Mouse (Mus musculus) embryo, embryonic 10.5 days (tissue): ENCODE results near the gene H60b.
"Not testable (repeated sequence)": the region's sequence is repeated elsewhere in the genome, so short reads cannot be mapped to it uniquely, and the experiment has no call there.

Experiments
- DNase-seq: peaks from one replicate; pipeline ENCODE4 v3.0.0-alpha.2; 2015; ENCODE audit warnings: low spot score

The H60b gene

DNA sequence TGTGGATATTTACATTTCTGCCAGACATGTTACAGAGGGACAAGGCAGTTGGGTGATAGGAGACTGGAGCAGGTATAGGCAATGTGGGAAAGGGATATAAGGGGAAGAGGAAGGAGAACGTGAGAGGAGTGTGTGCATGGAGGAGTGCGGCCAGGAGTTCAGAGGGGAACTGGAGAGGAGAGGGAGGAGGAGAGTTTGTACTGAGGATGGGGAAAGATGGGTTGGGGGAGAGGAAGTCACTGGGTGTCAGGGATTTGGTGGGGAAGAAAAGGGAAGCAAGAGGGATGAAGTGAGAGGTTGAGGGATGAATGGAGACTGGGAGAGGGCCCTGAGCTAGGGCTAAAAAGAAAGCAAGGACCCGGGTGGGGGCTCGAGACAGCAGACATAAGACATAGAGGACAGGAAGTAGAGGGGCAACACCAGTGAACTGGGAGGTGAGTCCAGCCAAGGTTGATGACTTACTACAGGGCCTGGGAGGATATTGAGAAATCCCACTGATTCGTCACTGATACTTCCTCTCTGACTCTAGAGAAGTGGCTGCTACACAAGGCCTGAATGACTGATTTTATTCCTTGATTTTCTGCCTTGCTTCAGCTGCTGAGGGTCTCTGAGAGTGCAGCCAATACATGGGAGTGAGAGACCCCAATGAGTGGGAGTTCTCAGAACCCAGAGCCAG lies 7.1 kb downstream of the H60b start:
- DNase-seq: not testable (repeated sequence)

- not testable (repeated sequence) for DNase-seq
Observed at GRCm38 (mm10) chr10:22166025-22166424, 7.6 kb downstream of the H60b start.

DNA sequence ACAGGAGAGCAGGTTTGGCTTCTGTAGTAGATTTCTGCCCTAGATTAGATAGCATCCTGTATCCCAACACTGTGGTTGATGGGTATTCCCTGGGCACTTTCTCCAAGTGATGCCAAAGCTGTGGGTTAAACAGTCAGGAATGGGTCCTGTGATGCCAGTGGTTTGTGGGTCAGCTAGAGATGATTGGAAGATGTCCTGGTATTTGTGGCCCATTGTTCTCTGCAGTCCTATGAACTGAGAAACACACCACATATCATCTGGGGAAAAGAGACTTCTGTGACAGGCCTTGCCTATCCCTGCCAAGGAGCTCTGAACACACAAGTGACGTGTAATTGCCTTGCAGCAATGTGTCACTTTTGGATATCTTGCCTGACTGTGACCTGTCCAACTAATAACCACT lies 8.7 kb downstream of the H60b start:
- not testable (repeated sequence) for DNase-seq

DNA sequence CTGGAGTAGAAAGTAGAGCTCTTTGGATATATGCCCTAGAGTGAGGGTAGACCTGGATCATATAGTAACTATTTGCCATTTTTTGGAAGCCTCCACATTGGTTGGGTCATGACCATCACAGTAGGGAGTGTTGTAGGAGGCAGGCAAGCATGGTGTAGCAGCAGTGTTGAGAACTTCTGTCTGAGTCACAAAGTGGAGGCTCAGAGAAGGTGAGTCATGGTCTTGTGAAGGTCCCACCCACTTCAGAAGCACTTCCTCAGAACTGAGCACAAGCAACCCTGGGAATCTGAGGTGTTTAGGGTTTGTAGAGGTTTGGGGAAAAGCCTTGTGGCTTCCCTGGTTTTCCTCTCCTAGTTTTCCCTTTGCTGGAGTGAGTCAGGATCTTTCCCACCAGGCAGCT lies 10.7 kb downstream of the H60b start:
- DNase-seq: not testable (repeated sequence)

- not testable (repeated sequence) for DNase-seq
Observed at GRCm38 (mm10) chr10:22172431-22173334, 14.3 kb downstream of the H60b start.

DNA sequence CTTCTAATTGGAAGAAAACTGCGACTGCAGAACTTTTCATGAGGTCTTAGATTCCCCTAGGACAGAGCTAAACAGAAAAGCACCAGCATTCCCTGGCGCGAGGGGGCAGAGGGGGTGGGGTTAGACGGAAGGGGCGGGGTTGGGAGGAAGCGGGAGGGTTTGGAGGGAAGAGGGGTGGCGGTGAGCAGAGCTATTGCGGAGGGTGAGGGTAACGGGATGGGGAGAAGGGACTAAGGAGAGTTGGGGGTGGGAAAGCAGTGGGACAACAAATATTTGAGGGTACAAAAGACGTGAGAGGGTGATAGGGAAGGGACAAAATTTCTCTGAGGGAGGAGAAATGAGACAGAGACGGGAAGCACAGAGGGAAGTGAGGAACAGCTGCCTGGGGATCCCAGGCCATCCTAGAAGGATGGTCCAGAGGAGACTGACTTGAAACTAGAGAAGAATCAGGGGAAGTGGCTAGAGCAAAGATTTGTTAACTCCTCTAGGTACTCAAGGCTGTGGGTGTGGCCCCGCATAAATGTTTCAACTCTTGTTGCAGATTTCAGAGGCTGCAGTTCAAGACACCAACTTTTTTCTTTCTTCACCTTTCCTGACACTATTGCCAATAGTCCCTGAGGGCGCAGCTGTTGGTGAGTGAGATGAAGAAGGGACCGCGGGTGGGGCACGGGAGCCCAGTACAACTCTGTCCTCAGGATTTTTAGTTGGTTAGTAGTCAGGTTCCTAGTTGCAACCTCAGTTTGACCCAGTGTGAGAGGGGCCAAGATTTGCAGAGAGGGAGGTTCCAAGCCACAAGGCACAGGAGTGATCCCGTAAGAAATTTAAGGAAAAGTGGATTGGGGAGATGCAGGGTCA lies 15.2 kb downstream of the H60b start:
- DNase-seq: peak; percentile 40

DNA sequence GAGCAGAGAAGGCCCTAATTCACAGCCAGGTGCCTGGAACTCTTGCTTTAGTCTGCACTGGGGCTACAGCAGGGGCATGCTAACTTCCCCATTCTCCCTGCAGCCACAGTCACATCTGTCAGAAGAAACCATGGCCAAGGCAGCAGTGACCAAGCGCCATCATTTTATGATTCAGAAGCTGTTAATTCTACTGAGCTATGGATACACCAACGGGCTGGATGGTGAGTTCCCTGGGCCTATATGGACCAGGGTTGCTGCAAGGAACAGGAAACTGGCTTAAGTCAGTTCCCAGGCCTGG lies 15.8 kb downstream of the H60b start:
- DNase-seq: not testable (repeated sequence)

- not testable (repeated sequence) for DNase-seq
Observed at GRCm38 (mm10) chr10:22176515-22176914, 18.1 kb downstream of the H60b start.

DNA sequence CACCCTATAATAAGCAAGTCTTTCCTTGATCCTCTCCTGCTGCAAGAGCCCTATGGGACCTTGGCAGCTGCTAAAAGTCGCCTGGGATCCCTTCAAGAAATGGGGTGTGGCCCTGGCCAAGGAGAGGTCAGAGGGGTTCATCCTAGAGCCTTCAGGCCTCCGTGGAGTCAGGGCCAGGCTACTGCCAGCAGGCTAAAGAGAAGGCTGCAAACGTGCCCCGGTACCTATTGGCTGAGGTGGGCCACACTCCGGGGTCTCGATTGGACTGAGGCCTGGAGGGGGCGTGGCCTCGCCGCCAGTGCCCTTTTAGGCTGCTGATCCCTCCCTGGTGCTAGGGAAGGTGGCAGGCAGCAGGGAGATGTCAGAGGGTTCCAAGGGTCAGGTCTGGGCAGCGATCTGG lies 32.6 kb downstream of the H60b start:
- DNase-seq: peak; percentile 47

DNA sequence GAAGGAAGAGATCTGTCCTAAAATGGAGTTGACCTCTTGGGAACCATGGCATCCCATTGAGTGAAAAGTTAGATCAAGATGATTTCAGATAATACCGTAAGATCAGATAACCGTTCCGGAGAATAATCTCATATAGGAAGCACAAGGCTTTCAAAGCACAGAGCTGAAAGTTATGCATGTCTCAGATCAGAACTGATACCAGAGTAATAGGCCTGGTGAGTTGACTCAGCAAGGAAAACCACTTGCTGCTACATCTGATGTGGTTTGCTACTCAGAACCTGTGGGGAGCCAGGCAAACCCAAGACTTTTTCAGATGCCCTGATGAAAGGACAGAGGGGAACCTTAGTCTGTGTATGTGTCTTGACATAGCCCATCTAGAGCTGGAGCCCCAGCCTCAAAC lies 43.0 kb downstream of the H60b start:
- not testable (repeated sequence) for DNase-seq

DNA sequence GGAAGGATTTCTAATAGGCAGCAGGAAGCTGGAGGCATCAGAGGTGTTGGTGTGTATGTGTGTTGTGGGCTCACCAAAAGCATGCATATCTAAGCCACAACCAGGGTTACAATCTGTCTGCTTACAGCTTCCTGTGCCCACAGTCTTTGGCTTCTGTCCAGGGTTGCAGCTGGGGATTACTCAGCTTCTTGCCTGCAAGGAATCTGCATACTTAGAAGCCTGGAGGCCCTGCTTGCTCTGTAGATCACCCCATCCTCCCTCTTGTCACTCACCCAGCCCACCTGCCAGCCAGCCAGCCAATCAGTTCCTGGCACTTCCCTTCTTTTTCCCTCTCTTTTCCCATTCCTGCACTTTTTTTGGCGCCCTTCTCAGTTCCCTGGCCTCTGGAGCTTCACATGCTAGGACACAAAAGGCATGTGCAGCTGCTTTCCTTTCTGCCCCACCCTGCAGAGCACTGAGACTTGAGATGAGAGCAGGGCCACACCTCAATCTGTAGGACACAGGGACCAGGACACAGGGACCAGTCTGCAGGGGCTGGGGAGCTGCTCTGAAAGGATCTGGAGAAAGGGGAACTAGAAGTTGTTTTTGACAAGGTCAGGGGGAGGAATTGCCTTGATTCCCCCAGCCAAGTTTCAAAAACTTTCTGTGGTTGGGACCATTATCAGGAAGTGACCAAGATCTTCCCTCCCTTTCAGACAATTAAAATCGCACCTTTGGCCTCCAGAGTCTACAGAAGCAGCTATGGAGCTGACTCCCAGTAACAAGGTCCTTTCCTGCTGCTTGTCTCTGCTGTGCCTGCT lies 44.6 kb downstream of the H60b start:
- not testable (repeated sequence) for DNase-seq

DNA sequence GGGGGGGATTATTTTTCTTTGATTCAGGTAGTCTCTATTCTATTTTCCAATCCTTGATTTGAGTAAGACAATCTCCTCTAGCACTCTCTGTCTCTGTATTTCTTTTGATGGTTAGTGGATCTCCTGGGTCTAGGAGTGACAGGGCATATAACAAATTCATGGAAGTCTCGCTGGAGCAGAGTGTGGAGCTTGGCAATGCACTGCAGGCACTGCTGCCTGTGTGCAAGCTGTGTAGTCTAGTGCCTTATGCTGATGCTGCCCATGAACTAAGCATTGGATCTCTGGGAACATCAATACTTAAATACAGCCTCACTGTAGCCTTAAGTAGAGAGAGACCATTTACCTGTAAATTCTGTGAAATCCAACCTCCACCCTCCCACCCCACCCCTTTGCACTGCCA lies 48.1 kb downstream of the H60b start:
- not testable (repeated sequence) for DNase-seq

GRCm38 (mm10) chr10:22212012-22212696 lies 53.8 kb downstream of the H60b start:
- peak; percentile 59 for DNase-seq

DNA sequence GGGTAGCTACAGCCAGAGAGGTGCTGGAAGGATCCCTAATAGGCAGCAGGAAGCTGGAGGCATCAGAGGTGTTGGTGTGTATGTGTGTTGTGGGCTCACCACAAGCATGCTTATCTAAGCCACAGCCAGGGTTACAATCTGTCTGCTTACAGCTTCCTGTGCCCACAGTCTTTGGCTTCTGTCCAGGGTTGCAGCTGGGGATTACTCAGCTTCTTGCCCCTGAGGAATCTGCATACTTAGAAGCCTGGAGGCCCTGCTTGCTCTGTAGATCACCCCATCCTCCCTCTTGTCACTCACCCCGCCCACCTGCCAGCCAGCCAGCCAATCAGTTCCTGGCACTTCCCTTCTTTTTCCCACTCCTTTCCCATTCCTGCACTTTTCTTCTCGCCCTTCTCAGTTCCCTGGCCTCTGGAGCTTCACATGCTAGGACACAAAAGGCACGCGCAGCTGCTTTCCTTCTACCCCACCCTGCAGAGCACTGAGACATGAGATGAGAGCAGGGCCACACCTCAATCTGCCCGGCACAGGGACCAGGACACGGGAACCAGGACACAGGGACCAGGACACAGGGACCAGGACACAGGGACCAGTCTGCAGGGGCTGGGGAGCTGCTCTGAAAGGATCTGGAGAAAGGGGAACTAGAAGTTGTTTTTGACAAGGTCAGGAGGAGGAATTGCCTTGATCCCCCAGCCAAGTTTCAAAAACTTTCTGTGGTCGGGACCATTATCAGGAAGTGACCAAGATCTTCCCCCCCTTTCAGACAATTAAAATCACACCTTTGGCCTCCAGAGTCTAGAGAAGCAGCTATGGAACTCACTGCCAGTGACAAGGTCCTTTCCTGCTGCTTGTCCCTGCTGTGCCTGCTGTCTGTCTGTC lies 65.3 kb downstream of the H60b start:
- DNase-seq: not testable (repeated sequence)

GRCm38 (mm10) chr10:22265060-22265459 lies 106.7 kb downstream of the H60b start:
- DNase-seq: no peak

DNA sequence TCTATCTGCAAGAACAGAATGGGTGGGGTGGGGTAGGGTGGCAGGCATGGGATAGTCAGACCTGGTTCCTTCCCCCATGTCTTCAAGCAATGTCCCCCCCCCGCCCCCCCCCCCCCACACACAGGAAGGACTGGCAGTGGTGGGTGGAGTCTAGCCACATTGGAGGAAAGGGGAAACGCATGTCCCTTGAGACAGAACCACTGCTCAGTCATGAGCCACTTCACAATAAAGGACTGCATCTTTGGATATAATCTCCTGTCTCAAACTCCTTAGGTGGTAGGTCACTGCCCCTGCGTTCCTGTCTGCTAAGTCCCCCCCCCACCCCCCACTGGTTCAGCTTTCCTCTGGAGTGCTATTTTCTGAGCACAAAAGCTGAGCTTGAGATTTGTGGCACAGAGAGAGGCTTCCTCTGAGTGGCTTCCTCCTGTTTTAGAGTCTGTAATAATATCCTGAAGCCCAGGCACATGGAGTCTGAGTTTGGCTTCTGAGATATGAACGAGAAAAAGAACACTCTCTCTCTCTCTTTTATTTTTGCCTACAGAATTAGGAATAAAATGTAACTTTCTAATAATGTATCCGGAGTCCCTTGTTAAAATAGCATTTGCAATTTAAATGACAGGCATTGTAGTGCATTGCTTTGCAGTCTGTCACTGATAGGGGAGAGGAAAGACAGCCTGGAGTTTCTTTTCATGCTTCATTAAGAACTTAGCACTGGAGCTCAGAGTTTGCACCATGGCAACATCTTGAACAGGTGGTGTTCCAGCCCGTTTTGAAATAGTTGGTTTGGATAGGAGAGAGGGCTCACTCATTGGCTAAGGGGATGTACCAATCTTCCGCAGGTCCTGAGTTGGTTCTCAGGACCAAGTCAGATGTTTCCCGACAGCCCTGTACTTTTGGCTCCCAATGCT lies 112.7 kb downstream of the H60b start:
- peak; percentile 9 for DNase-seq

GRCm38 (mm10) chr10:22272914-22273683 lies 114.7 kb downstream of the H60b start:
- peak; percentile 36 for DNase-seq

- DNase-seq: peak; percentile 40
Observed at GRCm38 (mm10) chr10:22273684-22274305, 115.4 kb downstream of the H60b start.
